ENCODE assay signal across 12 mouse cellular contexts in the genomic region with DNA sequence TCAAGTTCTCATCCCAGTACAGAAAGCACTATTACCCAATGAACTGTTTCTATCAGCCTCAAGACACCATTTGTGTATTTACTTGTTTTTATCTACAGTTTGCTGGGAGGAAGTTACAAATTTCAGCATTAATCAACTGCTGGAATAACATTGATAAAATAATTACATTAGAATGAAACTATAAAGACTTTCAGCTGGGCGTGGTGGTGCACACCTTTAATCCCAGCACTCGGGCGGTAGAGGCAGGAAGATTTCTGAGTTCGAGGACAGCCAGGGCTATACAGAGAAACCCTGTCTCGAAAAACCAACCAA.
"Had no signal": no experiment of that assay in that cellular context is flagged by ENCODE, and none has a peak within 500 bp of the region (broad histone marks: within the 10 kb centered on the region; RNA-seq: fewer than 3 reads in every experiment).

No protein-coding gene starts in this region.

- H3K4me1 ChIP-seq: lung, embryonic 15.5 days; midbrain, embryonic 10.5 days; stomach, embryonic 15.5 days had no signal

- H3K27me3 ChIP-seq: lung, embryonic 15.5 days; megakaryocyte, embryonic 14.5 days; neural tube, embryonic 13.5 days; stomach, embryonic 15.5 days had no signal

- H3K4me3 ChIP-seq: left cerebral cortex, adult 2 months; lung, embryonic 15.5 days; megakaryocyte, embryonic 14.5 days; midbrain, embryonic 10.5 days; neural tube, embryonic 13.5 days; stomach, embryonic 15.5 days had no signal

- H3K9me3 ChIP-seq: lung, embryonic 15.5 days; megakaryocyte, embryonic 14.5 days; midbrain, embryonic 10.5 days; neural tube, embryonic 13.5 days; stomach, embryonic 15.5 days had no signal

- H3K27ac ChIP-seq: left cerebral cortex, adult 2 months; liver, embryonic 14.5 days; lung, embryonic 15.5 days; midbrain, embryonic 10.5 days; neural tube, embryonic 13.5 days; stomach, embryonic 15.5 days had no signal

- H3K9ac ChIP-seq: liver, embryonic 14.5 days; lung, embryonic 15.5 days; neural tube, embryonic 13.5 days; stomach, embryonic 15.5 days had no signal

- H3K4me2 ChIP-seq: lung, embryonic 15.5 days; neural tube, embryonic 13.5 days; stomach, embryonic 15.5 days had no signal

- DNase-seq: kidney, postnatal 4 days; lung, adult 18-20 months; right cerebral cortex, postnatal 25 days; spleen, adult 18-20 months; thymus, postnatal 4 days had no signal
